Comparison of ENCODE assay signal across 16 mouse cellular contexts in genomic region chr6:5752617-5753016, GRCm38 (mm10). TPM values are rescaled to one million over a fixed set of nuclear protein-coding genes. Genes with fewer than 3 reads are reported as not detected.
DNase-seq lines count a peak whose midpoint lies in the region; ATAC-seq and TF ChIP-seq lines count a peak whose summit lies in the region.
"Had no signal": no experiment of that assay in that cellular context is flagged by ENCODE, and none has a peak within 500 bp of the region (broad histone marks: within the 10 kb centered on the region; RNA-seq: fewer than 3 reads in every experiment).

No protein-coding gene starts in this region.

- no peak for TF ChIP-seq POLR2A in brain, embryonic 14.5 days (IDR thresholded peaks at IDR 0.05; ENCODE audit: borderline replicate concordance, extremely low read depth, insufficient read depth, insufficient read length, poor library complexity, severe bottlenecking)

- H3K4me1 ChIP-seq in forebrain, embryonic 13.5 days = peaks cover 16% of the 10 kb centered on the region
- no peaks in the 10 kb centered on the region; the same call in 1 of the 2 replicates for H3K4me1 ChIP-seq in forebrain, embryonic 11.5 days (replicated peaks; ENCODE audit: control insufficient read depth, insufficient read depth, low read length)
- no peaks in the 10 kb centered on the region for H3K4me1 ChIP-seq in lung, postnatal 0 days (ENCODE audit: insufficient read depth, low read depth, low read length)
- 0 out of 2 replicates have a peak, but pooled peaks cover 2% of the 10 kb centered on the region for H3K4me1 ChIP-seq in hindbrain, postnatal 0 days (ENCODE audit: insufficient read depth, low read length)
- H3K4me1 ChIP-seq in liver, postnatal 0 days (ENCODE audit: insufficient read depth) = no peaks in the 10 kb centered on the region
- H3K4me1 ChIP-seq: megakaryocyte, embryonic 14.5 days had no signal

- H3K27ac ChIP-seq in forebrain, embryonic 13.5 days = no peak overlapping the region
- H3K27ac ChIP-seq in forebrain, embryonic 11.5 days (ENCODE audit: low read depth, low read length) = no peak overlapping the region
- H3K27ac ChIP-seq in lung, postnatal 0 days (ENCODE audit: low read length) = no peak overlapping the region
- H3K27ac ChIP-seq in hindbrain, postnatal 0 days = no peak overlapping the region
- H3K27ac ChIP-seq in liver, postnatal 0 days (ENCODE audit: low read depth) = no peak overlapping the region
- H3K27ac ChIP-seq: lung, embryonic 15.5 days had no signal

- no peaks in the 10 kb centered on the region for H3K36me3 ChIP-seq in forebrain, embryonic 13.5 days (ENCODE audit: poor library complexity, severe bottlenecking)
- H3K36me3 ChIP-seq in forebrain, embryonic 11.5 days (ENCODE audit: control insufficient read depth, insufficient read depth, low read length) = no peaks in the 10 kb centered on the region
- no peaks in the 10 kb centered on the region for H3K36me3 ChIP-seq in lung, postnatal 0 days (ENCODE audit: insufficient read depth, low read length)
- H3K36me3 ChIP-seq in hindbrain, postnatal 0 days (ENCODE audit: insufficient read depth, low read length) = no peaks in the 10 kb centered on the region
- H3K36me3 ChIP-seq in liver, postnatal 0 days (replicated peaks; ENCODE audit: insufficient read depth, low read length) = no peaks in the 10 kb centered on the region
- H3K36me3 ChIP-seq: lung, embryonic 15.5 days had no signal

- no peak overlapping the region for H3K4me3 ChIP-seq in forebrain, embryonic 13.5 days
- no peak overlapping the region for H3K4me3 ChIP-seq in forebrain, embryonic 11.5 days (ENCODE audit: low read depth, low read length)
- no peak overlapping the region for H3K4me3 ChIP-seq in lung, postnatal 0 days (ENCODE audit: low read depth, low read length)
- no peak overlapping the region for H3K4me3 ChIP-seq in hindbrain, postnatal 0 days (ENCODE audit: low read length)
- H3K4me3 ChIP-seq in liver, postnatal 0 days (ENCODE audit: low read depth, low read length) = no peak overlapping the region
- H3K4me3 ChIP-seq: erythroblast, embryonic 14.5 days; lung, embryonic 15.5 days; megakaryocyte, embryonic 14.5 days; myocyte had no signal

- no peak for DNase-seq in forebrain, embryonic 11.5 days (ENCODE audit: low spot score)
- peak; percentile 2 for DNase-seq in lung, postnatal 14 days
- DNase-seq in lung, postnatal 0 days (ENCODE audit: low spot score) = no peak
- DNase-seq in brain, embryonic 14.5 days (ENCODE audit: low read depth) = peak; percentile 30
- DNase-seq in hindbrain, postnatal 0 days (ENCODE audit: low spot score) = peak; percentile 42
- no peak for DNase-seq in right cerebral cortex, postnatal 10 days (ENCODE audit: low spot score in 2 of 2)
- no peak for DNase-seq in liver, postnatal 0 days
- DNase-seq: embryo, embryonic 11 days; kidney, adult 8-10 months; thymus, adult 18-20 months had no signal

- H3K27me3 ChIP-seq in forebrain, embryonic 13.5 days = no peaks in the 10 kb centered on the region
- H3K27me3 ChIP-seq in forebrain, embryonic 11.5 days (ENCODE audit: control insufficient read depth, insufficient read depth, low read length) = no peaks in the 10 kb centered on the region
- no peaks in the 10 kb centered on the region for H3K27me3 ChIP-seq in lung, postnatal 0 days (replicated peaks; ENCODE audit: insufficient read depth, low read length)
- H3K27me3 ChIP-seq in hindbrain, postnatal 0 days (ENCODE audit: insufficient read depth, low read length) = no peaks in the 10 kb centered on the region
- H3K27me3 ChIP-seq in liver, postnatal 0 days (ENCODE audit: insufficient read depth, low read length) = no peaks in the 10 kb centered on the region
- H3K27me3 ChIP-seq: lung, embryonic 15.5 days; megakaryocyte, embryonic 14.5 days had no signal

- no peak for TF ChIP-seq EP300 in lung, postnatal 0 days (IDR thresholded peaks at IDR 0.05)
- TF ChIP-seq EP300 in liver, postnatal 0 days (IDR thresholded peaks at IDR 0.05; ENCODE audit: low read depth) = no peak

- WGBS in forebrain, embryonic 13.5 days = 64% methylated on average over 5 of the region's 5 CpGs
- 81% methylated on average over 5 of the region's 5 CpGs for WGBS in forebrain, embryonic 11.5 days
- 65% methylated on average over 5 of the region's 5 CpGs for WGBS in lung, postnatal 0 days
- WGBS in hindbrain, postnatal 0 days = 33% methylated on average over 5 of the region's 5 CpGs
- WGBS in liver, postnatal 0 days (ENCODE audit: insufficient replicate concordance) = 74% methylated on average over 5 of the region's 5 CpGs

- H3K9me3 ChIP-seq in forebrain, embryonic 13.5 days (replicated peaks) = no peaks in the 10 kb centered on the region
- H3K9me3 ChIP-seq in forebrain, embryonic 11.5 days (ENCODE audit: control insufficient read depth, low read length) = no peaks in the 10 kb centered on the region
- no peaks in the 10 kb centered on the region for H3K9me3 ChIP-seq in lung, postnatal 0 days (ENCODE audit: low read length)
- no peaks in the 10 kb centered on the region for H3K9me3 ChIP-seq in hindbrain, postnatal 0 days (ENCODE audit: low read length)
- H3K9me3 ChIP-seq in liver, postnatal 0 days (ENCODE audit: low read length) = no peaks in the 10 kb centered on the region
- H3K9me3 ChIP-seq: lung, embryonic 15.5 days had no signal

- no peak overlapping the region for H3K4me2 ChIP-seq in forebrain, embryonic 13.5 days
- H3K4me2 ChIP-seq in forebrain, embryonic 11.5 days (ENCODE audit: low read depth, low read length, severe bottlenecking) = no peak overlapping the region
- no peak overlapping the region for H3K4me2 ChIP-seq in lung, postnatal 0 days (replicated peaks; ENCODE audit: low read depth, low read length)
- no peak overlapping the region for H3K4me2 ChIP-seq in hindbrain, postnatal 0 days (ENCODE audit: low read depth, low read length)
- H3K4me2 ChIP-seq in liver, postnatal 0 days (ENCODE audit: low read depth, low read length) = no peak overlapping the region
- H3K4me2 ChIP-seq: lung, embryonic 15.5 days had no signal

- ATAC-seq in forebrain, embryonic 13.5 days = 0 out of 2 replicates have a peak, but pooled peaks have one; percentile 22
- no peak for ATAC-seq in forebrain, embryonic 11.5 days (replicated peaks; ENCODE audit: low FRiP score)
- ATAC-seq in lung, postnatal 0 days = no peak
- ATAC-seq in hindbrain, postnatal 0 days = no peak
- ATAC-seq in liver, postnatal 0 days = no peak
- ATAC-seq: inflammation-experienced regulatory T-cells, adult 6 months had no signal

- no peak overlapping the region for H3K9ac ChIP-seq in forebrain, embryonic 13.5 days
- no peak overlapping the region for H3K9ac ChIP-seq in forebrain, embryonic 11.5 days (ENCODE audit: low read length)
- H3K9ac ChIP-seq in lung, postnatal 0 days (replicated peaks; ENCODE audit: low read depth) = no peak overlapping the region
- H3K9ac ChIP-seq in hindbrain, postnatal 0 days (replicated peaks; ENCODE audit: low read length) = no peak overlapping the region
- H3K9ac ChIP-seq in liver, postnatal 0 days (replicated peaks) = no peak overlapping the region
- H3K9ac ChIP-seq: lung, embryonic 15.5 days had no signal

- no peak for TF ChIP-seq CTCF in lung, postnatal 0 days (IDR thresholded peaks at IDR 0.05)
- TF ChIP-seq CTCF in brain, embryonic 14.5 days (IDR thresholded peaks at IDR 0.05; ENCODE audit: borderline replicate concordance, extremely low read depth, insufficient read depth, insufficient read length) = no peak
- TF ChIP-seq CTCF in hindbrain, postnatal 0 days (IDR thresholded peaks at IDR 0.05; ENCODE audit: low read depth) = no peak
- TF ChIP-seq CTCF in liver, postnatal 0 days (IDR thresholded peaks at IDR 0.05; ENCODE audit: low read depth) = no peak

RNA-seq across cellular contexts. Expression of gene Dync1i1, which starts 27.2 kb away (rescaled TPM):
- polyA plus RNA-seq in forebrain, embryonic 13.5 days (2015; fragmentation: Nextera tagmentation; extraction: Ambion mirVana) = 17.1 and 18.5 TPM in 2 replicates
- 1.6 and 2.0 TPM in 2 replicates for polyA plus RNA-seq in forebrain, embryonic 11.5 days (2014; fragmentation: Nextera tagmentation; extraction: Ambion mirVana)
- polyA plus RNA-seq in lung, postnatal 0 days (2015; fragmentation: Nextera tagmentation; extraction: Ambion mirVana) = 0.57 and 0.82 TPM in 2 replicates
- 19.3 and 35.9 TPM in 2 replicates for polyA plus RNA-seq in brain, embryonic 14.5 days (2012; rRNA removed)
- 62.1 and 69.3 TPM in 2 replicates for total RNA-seq in hindbrain, postnatal 0 days (2014; rRNA removed)
- 60.6 and 64.7 TPM in 2 replicates for polyA plus RNA-seq in hindbrain, postnatal 0 days (2015; fragmentation: Nextera tagmentation; extraction: Ambion mirVana)
- polyA plus RNA-seq in liver, postnatal 0 days (2015; fragmentation: Nextera tagmentation; extraction: Ambion mirVana) = 0.13 and 0.21 TPM in 2 replicates
- polyA plus RNA-seq: erythroblast, embryonic 14.5 days; inflammation-experienced regulatory T-cells, adult 6 months had no signal

Comparison
In these comparisons a context has a peak if more than half of its experiments do, and no peak if none do; other contexts are left out.
1. DNase-seq: peak in lung, postnatal 14 days (single experiment), brain, embryonic 14.5 days (single experiment) and hindbrain, postnatal 0 days (single experiment); none in forebrain, embryonic 11.5 days (single experiment), lung, postnatal 0 days (single experiment), right cerebral cortex, postnatal 10 days (0 of 2) and liver, postnatal 0 days (single experiment).